Mouse (Mus musculus): ENCODE data around the gene Kcnk10. TPM values are rescaled to one million over a fixed set of nuclear protein-coding genes. Genes with fewer than 3 reads are reported as not detected.
A peak's percentile ranks its signal among the peaks of the same experiment; 100 is the strongest.
"Not testable (repeated sequence)": the region's sequence is repeated elsewhere in the genome, so short reads cannot be mapped to it uniquely, and the experiment has no call there.

Kcnk10 gene
- 36.5 and 40.3 TPM in 2 replicates for polyA plus RNA-seq (2014; fragmentation: Nextera tagmentation; extraction: Ambion mirVana)

DNA sequence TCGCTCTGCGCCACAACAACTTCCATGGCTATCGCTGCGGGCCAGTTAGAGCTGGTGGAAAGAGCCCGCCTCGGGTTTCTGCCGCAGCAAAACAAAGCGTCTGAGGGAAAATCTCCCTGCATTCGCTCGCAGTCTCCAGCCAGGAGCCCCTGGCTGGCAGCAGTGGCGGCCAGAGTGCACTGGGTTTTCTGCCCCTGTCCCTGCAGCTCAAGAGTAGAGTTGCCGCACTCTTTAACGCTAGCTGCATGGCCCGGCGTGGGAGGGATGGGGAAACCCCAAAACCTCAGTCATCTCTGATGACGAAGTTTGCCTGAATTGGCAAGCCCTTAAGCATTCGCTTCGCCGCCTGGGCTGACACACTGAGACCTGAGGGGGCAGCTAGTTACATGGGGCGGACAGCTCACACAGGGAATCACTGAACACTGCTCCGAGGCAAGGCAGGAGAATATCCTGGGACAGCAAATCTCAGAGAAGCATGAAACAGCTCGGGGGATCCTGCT lies at the start of gene Kcnk10:
Gene Kcnk10 (minus strand): TSS at position 450 of the 500 bp plus-strand sequence.
- H3K4me3 ChIP-seq (ENCODE audit: low read depth, low read length), result peak within 1 kb of the TSS; percentile 42
- H3K27ac ChIP-seq (ENCODE audit: low read depth, low read length), result peak within 1 kb of the TSS; percentile 39; the same call in 1 of the 2 replicates
- DNase-seq (ENCODE audit: low spot score), result peak; percentile 66
- no peak for ATAC-seq (ENCODE audit: low FRiP score)
- under 1% methylated on average over 22 of the region's 22 CpGs for WGBS
- H3K27me3 ChIP-seq (ENCODE audit: control insufficient read depth, insufficient read depth, low read length), result no peaks in the 10 kb centered on the region
- no peaks in the 10 kb centered on the region for H3K9me3 ChIP-seq (ENCODE audit: control insufficient read depth, low read length)
- H3K4me2 ChIP-seq (replicated peaks; ENCODE audit: low read depth, low read length), result peak within 1 kb of the TSS; percentile 89
- H3K4me1 ChIP-seq (replicated peaks; ENCODE audit: control insufficient read depth, insufficient read depth, low read length), result 0 out of 2 replicates have a peak, but pooled peaks cover 2% of the 10 kb centered on the region
- peak within 1 kb of the TSS; percentile 77 for H3K9ac ChIP-seq (ENCODE audit: low read depth, low read length)
- H3K36me3 ChIP-seq (ENCODE audit: control insufficient read depth, insufficient read depth, low read length), result no peaks in the 10 kb centered on the region

DNA sequence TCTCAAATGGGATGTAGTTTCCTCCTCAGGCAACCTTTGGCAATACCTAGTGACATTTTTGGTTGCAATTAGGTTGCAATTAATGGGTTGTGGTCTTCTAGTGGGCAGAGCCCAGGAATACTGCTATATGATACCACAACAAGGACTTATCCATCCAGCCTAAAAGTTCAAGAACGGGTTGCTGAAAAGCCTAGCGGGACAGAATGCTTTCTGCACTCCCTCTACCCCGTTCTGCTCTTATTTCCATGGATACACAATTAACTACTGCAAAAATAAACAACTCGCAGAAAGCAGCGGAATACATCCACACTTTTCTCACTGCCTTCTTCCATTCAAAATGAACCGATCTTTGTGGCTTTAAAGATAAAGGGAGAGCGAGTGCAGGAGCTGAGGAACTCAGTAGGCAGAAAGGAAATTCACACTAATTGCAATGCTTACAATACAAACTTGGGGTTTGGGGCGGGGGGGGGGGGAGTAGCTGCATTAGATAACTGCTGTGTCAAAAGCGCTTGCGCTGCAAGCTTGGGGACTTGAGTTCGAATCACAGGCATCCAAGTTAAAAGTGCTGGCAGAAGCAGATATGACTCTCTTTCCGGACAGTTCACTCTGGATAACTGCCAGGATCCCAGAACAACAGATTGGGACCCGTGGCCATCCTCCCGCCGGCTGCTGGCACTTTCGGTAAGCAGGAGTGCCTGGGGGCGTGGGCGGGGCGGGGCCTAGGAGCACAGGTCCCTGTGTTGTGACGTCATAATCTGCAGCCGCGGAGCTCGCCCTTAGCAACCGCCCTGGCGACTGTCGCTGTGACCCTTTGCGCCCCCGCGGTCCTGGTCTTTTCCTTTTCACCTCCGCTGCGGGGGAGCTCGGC lies 49.5 kb upstream of the Kcnk10 start, which contains the start of gene Spata7:
Gene Spata7 (plus strand): TSS at position 766 of the 868 bp plus-strand sequence.
- peak within 1 kb of the TSS; percentile 68 for H3K9ac ChIP-seq (ENCODE audit: low read depth, low read length)
- no peaks in the 10 kb centered on the region for H3K9me3 ChIP-seq (ENCODE audit: control insufficient read depth, low read length)
- H3K4me1 ChIP-seq (replicated peaks; ENCODE audit: control insufficient read depth, insufficient read depth, low read length), result no peaks in the 10 kb centered on the region
- H3K4me3 ChIP-seq (ENCODE audit: low read depth, low read length), result peak within 1 kb of the TSS; percentile 49
- ATAC-seq (ENCODE audit: low FRiP score) (peak; percentile 96), DNase-seq (ENCODE audit: low spot score) (peak; percentile 93)
- H3K27ac ChIP-seq (ENCODE audit: low read depth, low read length), result 0 out of 2 replicates have a peak within 1 kb of the TSS, but pooled peaks have one; percentile 43
- 6% methylated on average over 32 of the region's 32 CpGs for WGBS
- H3K27me3 ChIP-seq (ENCODE audit: control insufficient read depth, insufficient read depth, low read length), result no peaks in the 10 kb centered on the region
- peak within 1 kb of the TSS; percentile 51 for H3K4me2 ChIP-seq (replicated peaks; ENCODE audit: low read depth, low read length)
- H3K36me3 ChIP-seq (ENCODE audit: control insufficient read depth, insufficient read depth, low read length), result no peaks in the 10 kb centered on the region

DNA sequence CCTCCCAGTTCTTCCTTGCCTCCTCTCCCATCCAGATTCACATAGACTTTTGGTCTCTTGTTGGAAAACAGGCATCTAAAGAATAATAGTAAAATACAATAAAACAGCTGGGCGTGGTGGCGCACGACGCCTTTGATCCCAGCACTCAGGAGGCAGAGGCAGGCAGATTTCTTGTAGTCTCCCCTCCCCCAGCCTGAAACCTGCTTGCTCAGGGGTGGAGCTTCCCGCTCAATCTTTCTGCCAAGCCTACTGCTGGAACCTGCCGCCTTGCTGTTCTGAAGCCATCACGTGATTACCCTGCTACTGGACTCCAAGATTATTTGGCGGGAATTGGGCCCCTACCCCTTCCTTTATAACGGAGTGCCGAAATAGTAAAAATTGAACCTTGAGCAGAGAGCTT lies 45.2 kb upstream of the Kcnk10 start:
- not testable (repeated sequence) for ATAC-seq (ENCODE audit: low FRiP score); H3K9me3 ChIP-seq (ENCODE audit: control insufficient read depth, low read length); H3K27me3 ChIP-seq (ENCODE audit: control insufficient read depth, insufficient read depth, low read length); DNase-seq (ENCODE audit: low spot score); H3K4me1 ChIP-seq (replicated peaks; ENCODE audit: control insufficient read depth, insufficient read depth, low read length); H3K27ac ChIP-seq (ENCODE audit: low read depth, low read length); H3K4me2 ChIP-seq (replicated peaks; ENCODE audit: low read depth, low read length); H3K9ac ChIP-seq (ENCODE audit: low read depth, low read length); H3K36me3 ChIP-seq (ENCODE audit: control insufficient read depth, insufficient read depth, low read length); H3K4me3 ChIP-seq (ENCODE audit: low read depth, low read length)
- WGBS, result 90% methylated on average over 10 of the region's 10 CpGs

DNA sequence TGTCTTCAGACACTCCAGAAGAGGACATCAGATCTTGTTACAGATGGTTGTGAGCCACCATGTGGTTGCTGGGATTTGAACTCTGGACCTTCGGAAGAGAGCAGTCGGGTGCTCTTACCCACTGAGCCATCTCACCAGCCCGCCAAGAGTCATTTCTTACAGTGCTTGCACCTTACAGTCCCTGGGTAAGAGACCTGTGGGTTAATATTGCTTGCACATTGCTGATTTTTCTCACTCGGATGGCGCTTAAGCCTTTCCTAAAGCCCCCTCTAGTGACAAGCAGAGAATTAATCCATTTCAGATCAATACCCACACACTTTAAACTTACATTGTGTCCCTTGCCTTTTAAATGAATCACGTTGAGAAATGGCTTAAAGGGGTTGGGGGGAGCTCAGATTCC lies 42.8 kb upstream of the Kcnk10 start:
- WGBS, result 48% methylated on average over 6 of the region's 6 CpGs
- not testable (repeated sequence) for H3K36me3 ChIP-seq (ENCODE audit: control insufficient read depth, insufficient read depth, low read length); H3K4me2 ChIP-seq (replicated peaks; ENCODE audit: low read depth, low read length); H3K4me3 ChIP-seq (ENCODE audit: low read depth, low read length); ATAC-seq (ENCODE audit: low FRiP score); H3K9ac ChIP-seq (ENCODE audit: low read depth, low read length); H3K9me3 ChIP-seq (ENCODE audit: control insufficient read depth, low read length); H3K4me1 ChIP-seq (replicated peaks; ENCODE audit: control insufficient read depth, insufficient read depth, low read length); H3K27me3 ChIP-seq (ENCODE audit: control insufficient read depth, insufficient read depth, low read length); H3K27ac ChIP-seq (ENCODE audit: low read depth, low read length)
- peak; percentile 27 for DNase-seq (ENCODE audit: low spot score)

DNA sequence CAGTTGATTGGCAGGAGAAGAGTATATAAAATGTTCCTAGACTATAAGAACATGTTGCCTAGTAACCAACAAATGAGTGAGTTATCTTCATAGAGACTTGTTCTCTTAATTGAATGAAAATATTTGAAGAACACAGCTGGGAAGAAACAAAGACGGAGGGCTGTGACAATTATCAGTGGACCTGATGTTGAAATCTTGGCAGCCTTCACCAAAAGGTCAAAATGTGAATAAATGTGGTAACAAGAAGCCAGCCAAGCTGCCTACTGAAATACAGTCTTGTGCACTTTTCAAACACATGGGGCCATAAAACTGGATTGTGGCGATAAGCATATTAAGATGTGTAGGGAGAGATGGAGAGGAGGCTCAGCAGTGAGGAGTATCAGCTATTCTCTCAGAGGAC lies 41.4 kb upstream of the Kcnk10 start:
- no peak for ATAC-seq (ENCODE audit: low FRiP score)
- DNase-seq (ENCODE audit: low spot score), result no peak
- Histone ChIP-seq H3K4me1 (replicated peaks; ENCODE audit: control insufficient read depth, insufficient read depth, low read length) (no peaks in the 10 kb centered on the region), H3K4me2 (replicated peaks; ENCODE audit: low read depth, low read length) (no peak overlapping the region), H3K9ac (ENCODE audit: low read depth, low read length) (no peak overlapping the region), H3K4me3 (ENCODE audit: low read depth, low read length) (no peak overlapping the region), H3K9me3 (ENCODE audit: control insufficient read depth, low read length) (no peaks in the 10 kb centered on the region), H3K36me3 (ENCODE audit: control insufficient read depth, insufficient read depth, low read length) (no peaks in the 10 kb centered on the region), H3K27ac (ENCODE audit: low read depth, low read length) (no peak overlapping the region), H3K27me3 (ENCODE audit: control insufficient read depth, insufficient read depth, low read length) (no peaks in the 10 kb centered on the region)
- 77% methylated on average over 2 of the region's 2 CpGs for WGBS

DNA sequence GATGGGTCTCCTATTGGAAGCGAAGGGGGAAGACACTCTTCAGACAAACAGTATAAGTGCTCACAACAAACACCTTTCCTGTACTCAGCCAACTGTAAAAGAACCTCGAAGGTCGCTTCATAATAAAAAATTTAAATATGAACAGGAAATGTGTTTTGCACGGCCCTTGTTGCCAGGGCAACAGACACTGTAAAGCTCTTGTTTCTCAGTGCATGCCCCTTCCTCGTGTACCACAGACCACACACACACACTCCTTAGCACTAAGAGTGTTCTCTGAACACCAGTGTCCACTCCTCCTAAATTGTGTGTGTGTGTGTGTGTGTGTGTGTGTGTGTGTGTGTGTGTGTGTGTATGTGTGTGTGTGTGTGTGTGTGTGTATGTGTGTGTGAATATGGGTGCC lies 37.6 kb upstream of the Kcnk10 start:
- Histone ChIP-seq H3K9me3 (ENCODE audit: control insufficient read depth, low read length) (no peaks in the 10 kb centered on the region), H3K4me1 (replicated peaks; ENCODE audit: control insufficient read depth, insufficient read depth, low read length) (no peaks in the 10 kb centered on the region), H3K27ac (ENCODE audit: low read depth, low read length) (no peak overlapping the region), H3K4me2 (replicated peaks; ENCODE audit: low read depth, low read length) (no peak overlapping the region), H3K9ac (ENCODE audit: low read depth, low read length) (no peak overlapping the region), H3K36me3 (ENCODE audit: control insufficient read depth, insufficient read depth, low read length) (no peaks in the 10 kb centered on the region), H3K27me3 (ENCODE audit: control insufficient read depth, insufficient read depth, low read length) (no peaks in the 10 kb centered on the region), H3K4me3 (ENCODE audit: low read depth, low read length) (no peak overlapping the region)
- DNase-seq (ENCODE audit: low spot score) (no peak), ATAC-seq (ENCODE audit: low FRiP score) (no peak)
- 53% methylated on average over 5 of the region's 5 CpGs for WGBS

DNA sequence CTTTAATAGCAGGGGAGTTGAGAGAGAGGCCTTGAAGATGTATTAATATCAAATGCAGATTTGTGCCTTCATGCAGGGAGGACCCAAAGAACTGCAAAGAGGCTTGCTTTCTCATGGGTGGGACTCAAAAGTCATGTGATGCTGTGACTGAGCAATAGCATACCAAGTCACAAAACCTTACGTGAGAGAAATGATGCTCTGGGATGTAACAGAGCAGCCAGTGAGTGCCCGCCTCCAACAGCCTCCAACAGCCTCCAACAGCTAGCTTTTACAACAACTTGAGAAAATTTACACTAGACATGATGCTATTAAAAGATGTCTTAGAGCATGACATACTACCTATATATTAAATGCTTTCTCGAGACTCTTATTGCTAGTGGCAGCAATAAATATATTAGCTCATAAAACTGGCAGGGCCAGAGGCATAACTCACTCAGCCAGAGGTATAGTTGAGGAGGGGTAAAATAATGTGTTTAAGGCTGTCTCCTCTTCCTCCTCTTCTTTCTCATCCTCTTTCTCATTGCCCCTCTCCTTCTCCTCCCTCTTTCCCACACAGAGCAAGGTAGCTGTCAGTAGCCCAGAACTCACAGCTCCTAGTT lies 36.9 kb upstream of the Kcnk10 start:
- H3K4me1 ChIP-seq (replicated peaks; ENCODE audit: control insufficient read depth, insufficient read depth, low read length), result no peaks in the 10 kb centered on the region
- H3K9me3 ChIP-seq (ENCODE audit: control insufficient read depth, low read length), result no peaks in the 10 kb centered on the region
- H3K4me3 ChIP-seq (ENCODE audit: low read depth, low read length), result no peak overlapping the region
- DNase-seq (ENCODE audit: low spot score) (no peak), ATAC-seq (ENCODE audit: low FRiP score) (no peak)
- H3K9ac ChIP-seq (ENCODE audit: low read depth, low read length), result no peak overlapping the region
- H3K27me3 ChIP-seq (ENCODE audit: control insufficient read depth, insufficient read depth, low read length), result no peaks in the 10 kb centered on the region
- H3K4me2 ChIP-seq (replicated peaks; ENCODE audit: low read depth, low read length), result no peak overlapping the region
- 85% methylated on average over 3 of the region's 3 CpGs for WGBS
- H3K27ac ChIP-seq (ENCODE audit: low read depth, low read length), result no peak overlapping the region
- no peaks in the 10 kb centered on the region for H3K36me3 ChIP-seq (ENCODE audit: control insufficient read depth, insufficient read depth, low read length)

DNA sequence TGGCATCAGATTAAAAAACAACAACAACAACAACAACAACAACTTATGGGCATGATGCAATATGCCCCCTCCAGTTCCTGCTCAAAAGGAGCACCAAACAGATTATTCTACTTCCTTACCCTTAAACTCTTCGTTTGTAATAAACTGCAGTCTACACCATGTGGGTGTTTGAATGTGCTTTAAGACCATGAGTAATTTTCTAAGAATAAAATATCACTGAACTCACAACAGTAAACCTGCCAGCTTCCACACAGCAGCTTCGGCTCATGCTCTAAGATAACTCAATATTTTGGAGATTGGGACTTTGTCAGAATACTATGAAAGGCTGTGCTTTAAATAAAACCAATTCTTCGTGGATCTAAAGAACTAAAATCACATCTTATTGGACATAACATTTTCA lies 32.2 kb upstream of the Kcnk10 start:
- Histone ChIP-seq H3K9ac (ENCODE audit: low read depth, low read length) (no peak overlapping the region), H3K27ac (ENCODE audit: low read depth, low read length) (no peak overlapping the region), H3K4me1 (replicated peaks; ENCODE audit: control insufficient read depth, insufficient read depth, low read length) (no peaks in the 10 kb centered on the region), H3K9me3 (ENCODE audit: control insufficient read depth, low read length) (no peaks in the 10 kb centered on the region), H3K4me3 (ENCODE audit: low read depth, low read length) (no peak overlapping the region), H3K36me3 (ENCODE audit: control insufficient read depth, insufficient read depth, low read length) (no peaks in the 10 kb centered on the region), H3K27me3 (ENCODE audit: control insufficient read depth, insufficient read depth, low read length) (no peaks in the 10 kb centered on the region), H3K4me2 (replicated peaks; ENCODE audit: low read depth, low read length) (no peak overlapping the region)
- ATAC-seq (ENCODE audit: low FRiP score) (no peak), DNase-seq (ENCODE audit: low spot score) (no peak)
- 80% methylated on average over 3 of the region's 3 CpGs for WGBS

Measured in hindbrain, embryonic 11.5 days (tissue).